ENCODE assay signal across 17 mouse cellular contexts in genomic region chrX:139814018-139814635, GRCm38 (mm10). TPM values are rescaled to one million over a fixed set of nuclear protein-coding genes. Genes with fewer than 3 reads are reported as not detected.
DNase-seq lines count a peak whose midpoint lies in the region; ATAC-seq and TF ChIP-seq lines count a peak whose summit lies in the region.
"Had no signal": no experiment of that assay in that cellular context is flagged by ENCODE, and none has a peak within 500 bp of the region (broad histone marks: within the 10 kb centered on the region; RNA-seq: fewer than 3 reads in every experiment).

No protein-coding gene starts in this region.

- 31% methylated on average over 8 of the region's 8 CpGs for WGBS in liver, embryonic 12.5 days (ENCODE audit: insufficient replicate concordance)

- no peak for TF ChIP-seq CTCF in MEL (IDR thresholded peaks at IDR 0.05 in 2 of 3, conservative IDR thresholded peaks at IDR 0.05 in 1 of 3; ENCODE audit: control insufficient read depth in 1 of 3, insufficient read depth in 1 of 3, low read depth in 2 of 3, low read length in 3 of 3, poor library complexity in 1 of 3, severe bottlenecking in 1 of 3)

- no peaks in the 10 kb centered on the region for H3K27me3 ChIP-seq in MEL (ENCODE audit: control insufficient read depth in 1 of 2, insufficient read depth in 2 of 2, low read length in 2 of 2)
- peaks cover 8% of the 10 kb centered on the region; the same call in 1 of the 2 replicates for H3K27me3 ChIP-seq in liver, embryonic 12.5 days (replicated peaks)
- H3K27me3 ChIP-seq: forebrain, embryonic 13.5 days had no signal

- no peaks in the 10 kb centered on the region for H3K79me2 ChIP-seq in MEL (ENCODE audit: control insufficient read depth, insufficient read depth, low read length, poor library complexity)

- peak overlapping the region; percentile 15 to 22 for H3K4me3 ChIP-seq in MEL (ENCODE audit: control insufficient read depth in 1 of 2, insufficient read depth in 1 of 2, low read depth in 2 of 2, low read length in 2 of 2)
- H3K4me3 ChIP-seq in liver, embryonic 12.5 days: peak overlapping the region; percentile 5; the same call in 1 of the 2 replicates
- H3K4me3 ChIP-seq: forebrain, embryonic 13.5 days; midbrain, embryonic 10.5 days had no signal

- no peak for TF ChIP-seq RAD21 in MEL (IDR thresholded peaks at IDR 0.05; ENCODE audit: low read depth, low read length)

- H3K4me2 ChIP-seq in liver, embryonic 12.5 days: peak overlapping the region; percentile 53
- H3K4me2 ChIP-seq: forebrain, embryonic 13.5 days; heart, embryonic 11.5 days had no signal

- peaks cover 0 to 47% of the 10 kb centered on the region in 2 experiments; a peak in 2 of 4 replicates for H3K36me3 ChIP-seq in MEL (ENCODE audit: control insufficient read depth in 1 of 2, insufficient read depth in 2 of 2, low read length in 2 of 2)
- H3K36me3 ChIP-seq in liver, embryonic 12.5 days: no peaks in the 10 kb centered on the region
- H3K36me3 ChIP-seq: midbrain, embryonic 10.5 days had no signal

- peak; percentile 75 for ATAC-seq in common myeloid progenitor, adult 5-6 weeks (replicated peaks; ENCODE audit: low read depth, poor library complexity, severe bottlenecking)
- peak; percentile 86 for ATAC-seq in liver, embryonic 12.5 days
- ATAC-seq: forebrain, embryonic 13.5 days had no signal

- H3K9me3 ChIP-seq in MEL (replicated peaks; ENCODE audit: insufficient read depth, low read length): no peaks in the 10 kb centered on the region
- H3K9me3 ChIP-seq in liver, embryonic 12.5 days (replicated peaks): no peaks in the 10 kb centered on the region
- H3K9me3 ChIP-seq: forebrain, embryonic 13.5 days; midbrain, embryonic 10.5 days had no signal

- H3K4me1 ChIP-seq in MEL (ENCODE audit: control insufficient read depth in 1 of 2, insufficient read depth in 2 of 2, low read length in 2 of 2): peaks cover 28 to 46% of the 10 kb centered on the region in 2 experiments
- peaks cover 38% of the 10 kb centered on the region for H3K4me1 ChIP-seq in liver, embryonic 12.5 days
- H3K4me1 ChIP-seq: forebrain, embryonic 13.5 days had no signal

- peak; percentile 89 for DNase-seq in MEL (ENCODE audit: low read depth, low spot score)
- peak; percentile 0 to 6 for DNase-seq in natural killer cell, adult 2 months (ENCODE audit: low spot score in 2 of 2)
- DNase-seq in adrenal gland, adult (ENCODE audit: inconsistent age in 2 of 2, low spot score in 1 of 2): no peak
- DNase-seq in right cerebral cortex, postnatal 14 days: no peak
- no peak for DNase-seq in embryo, embryonic 9.5 days (ENCODE audit: extremely low spot score)
- DNase-seq: adrenal gland, postnatal 14 days; heart, postnatal 4 days; kidney, adult 8-10 months; left cerebral cortex, postnatal 4 days had no signal

- peak overlapping the region; percentile 53 for H3K9ac ChIP-seq in MEL (ENCODE audit: control insufficient read depth, low read depth, low read length, poor library complexity, severe bottlenecking)
- H3K9ac ChIP-seq in liver, embryonic 12.5 days: 0 out of 2 replicates have a peak overlapping the region, but pooled peaks have one; percentile 41
- H3K9ac ChIP-seq: forebrain, embryonic 13.5 days had no signal

- TF ChIP-seq EP300 in MEL (IDR thresholded peaks at IDR 0.05; ENCODE audit: low read depth in 1 of 2, low read length in 2 of 2): peak; percentile 100

- peak in 1 of 2 experiments; percentile 47; a peak in 1 of 4 replicates for TF ChIP-seq POLR2A in MEL (IDR thresholded peaks at IDR 0.05; ENCODE audit: control insufficient read depth in 1 of 2, insufficient read depth in 1 of 2, low read depth in 1 of 2, low read length in 2 of 2, poor library complexity in 1 of 2)

- peak overlapping the region; percentile 91 for H3K27ac ChIP-seq in MEL (ENCODE audit: control insufficient read depth, low read depth, low read length)
- H3K27ac ChIP-seq in liver, embryonic 12.5 days: peak overlapping the region; percentile 76
- H3K27ac ChIP-seq: forebrain, embryonic 13.5 days; midbrain, embryonic 10.5 days had no signal

TF ChIP-seq in MEL, 35 proteins besides CTCF, POLR2A, EP300 and RAD21:
- TF ChIP-seq TBP (IDR thresholded peaks at IDR 0.05; ENCODE audit: low read depth, low read length) (peak; percentile 71; the same call in 1 of the 2 replicates), GATA1 (IDR thresholded peaks at IDR 0.05; ENCODE audit: low read depth, low read length) (peak; percentile 100), JUND (IDR thresholded peaks at IDR 0.05; ENCODE audit: low read depth, low read length) (0 out of 2 replicates have a peak, but pooled peaks have one; percentile 31), USF2 (IDR thresholded peaks at IDR 0.05; ENCODE audit: borderline replicate concordance in 1 of 2, insufficient read depth in 1 of 2, low read depth in 1 of 2, low read length in 2 of 2) (no peak), UBTF (IDR thresholded peaks at IDR 0.05; ENCODE audit: borderline replicate concordance, insufficient read depth, low read depth, low read length) (no peak), ZC3H11A (IDR thresholded peaks at IDR 0.05; ENCODE audit: low read depth, low read length) (no peak; the same call in 1 of the 2 replicates), KAT2A (conservative IDR thresholded peaks at IDR 0.05; ENCODE audit: low read depth, low read length) (peak; percentile 25; the same call in 1 of the 2 replicates), HCFC1 (IDR thresholded peaks at IDR 0.05; ENCODE audit: low read depth, low read length) (peak; percentile 50), MYC (IDR thresholded peaks at IDR 0.05; ENCODE audit: low read depth, low read length) (no peak; the same call in 1 of the 2 replicates), ELF1 (IDR thresholded peaks at IDR 0.05; ENCODE audit: low read depth, low read length) (peak; percentile 65), MAX (IDR thresholded peaks at IDR 0.05; ENCODE audit: low read length) (peak; percentile 78), CHD1 (IDR thresholded peaks at IDR 0.05; ENCODE audit: low read depth, low read length) (no peak; the same call in 1 of the 2 replicates), MXI1 (IDR thresholded peaks at IDR 0.05; ENCODE audit: low read depth, low read length) (peak; percentile 76), MEF2A (IDR thresholded peaks at IDR 0.05; ENCODE audit: extremely low read depth, insufficient replicate concordance, low read depth, low read length, poor library complexity, severe bottlenecking) (no peak), NRF1 (IDR thresholded peaks at IDR 0.05; ENCODE audit: insufficient read depth, low read depth, low read length, poor library complexity, severe bottlenecking) (no peak), BHLHE40 (IDR thresholded peaks at IDR 0.05; ENCODE audit: borderline replicate concordance, low read depth, low read length) (peak; percentile 64; the same call in 1 of the 2 replicates), TCF12 (IDR thresholded peaks at IDR 0.05; ENCODE audit: low read depth, low read length) (peak; percentile 98), ZKSCAN1 (IDR thresholded peaks at IDR 0.05; ENCODE audit: low read depth, low read length) (no peak), ZNF384 (IDR thresholded peaks at IDR 0.05; ENCODE audit: low read depth, low read length) (peak; percentile 74; the same call in 1 of the 2 replicates), TAL1 (IDR thresholded peaks at IDR 0.05; ENCODE audit: low read length) (peak; percentile 73), MAZ (IDR thresholded peaks at IDR 0.05; ENCODE audit: low read depth, low read length) (no peak), USF1 (IDR thresholded peaks at IDR 0.05; ENCODE audit: low read depth, low read length) (no peak), GABPA (IDR thresholded peaks at IDR 0.05; ENCODE audit: low read depth, low read length) (no peak), RCOR1 (IDR thresholded peaks at IDR 0.05; ENCODE audit: low read depth, low read length) (peak; percentile 94), SMC3 (IDR thresholded peaks at IDR 0.05; ENCODE audit: low read depth, low read length) (no peak), ZMIZ1 (IDR thresholded peaks at IDR 0.05; ENCODE audit: low read depth, low read length) (peak; percentile 64; the same call in 1 of the 2 replicates), POLR2AphosphoS2 (IDR thresholded peaks at IDR 0.05; ENCODE audit: low read length) (no peak), MAFK (IDR thresholded peaks at IDR 0.05; ENCODE audit: borderline replicate concordance, low read depth, low read length) (peak; percentile 92; the same call in 1 of the 2 replicates), POLR2AphosphoS5 (IDR thresholded peaks at IDR 0.05; ENCODE audit: borderline replicate concordance, low read depth, low read length) (no peak), ETS1 (IDR thresholded peaks at IDR 0.05; ENCODE audit: low read depth, low read length) (peak; percentile 95), SIN3A (IDR thresholded peaks at IDR 0.05; ENCODE audit: low read length) (peak; percentile 93), E2F4 (IDR thresholded peaks at IDR 0.05; ENCODE audit: borderline replicate concordance, low read depth, low read length) (0 out of 2 replicates have a peak, but pooled peaks have one; percentile 34), MYB (IDR thresholded peaks at IDR 0.05; ENCODE audit: low read depth, low read length) (peak; percentile 93), CHD2 (IDR thresholded peaks at IDR 0.05; ENCODE audit: low read length) (peak; percentile 43), NELFE (IDR thresholded peaks at IDR 0.05; ENCODE audit: low read depth, low read length) (0 out of 2 replicates have a peak, but pooled peaks have one; percentile 49)

RNA-seq across cellular contexts. Expression of gene Cldn2, which starts 13.5 kb away (rescaled TPM):
- not detected in 2 replicates for total RNA-seq in MEL (2012; rRNA removed)
- polyA plus RNA-seq in MEL (2012; ENCODE audit: insufficient read depth in 1 of 2, insufficient read length in 2 of 2, low read depth in 1 of 2, low replicate concordance in 2 of 2, missing spikeins in 1 of 2): not detected
- not detected in 2 replicates for total RNA-seq in common myeloid progenitor, adult 5-6 weeks (2017)
- 0.08 and 0.11 TPM in 2 replicates for polyA plus RNA-seq in liver, embryonic 12.5 days (2016; fragmentation: Nextera tagmentation; extraction: Ambion mirVana)
- total RNA-seq: heart, postnatal 4 days had no signal
- polyA plus RNA-seq: heart, embryonic 11.5 days had no signal

RNA-seq across cellular contexts. Expression of gene Ripply1, which starts 32.0 kb away (rescaled TPM):
- total RNA-seq in MEL (2012; rRNA removed): not detected in 2 replicates
- polyA plus RNA-seq in MEL (2012; ENCODE audit: insufficient read depth in 1 of 2, insufficient read length in 2 of 2, low read depth in 1 of 2, low replicate concordance in 2 of 2, missing spikeins in 1 of 2): not detected
- total RNA-seq in common myeloid progenitor, adult 5-6 weeks (2017): not detected in 2 replicates
- polyA plus RNA-seq in liver, embryonic 12.5 days (2016; fragmentation: Nextera tagmentation; extraction: Ambion mirVana): not detected in 2 replicates
- total RNA-seq: adrenal gland, postnatal 14 days; gastrocnemius, adult 8-10 months; heart, postnatal 4 days; layer of hippocampus, adult 18-20 months; left cerebral cortex, postnatal 4 days had no signal
- polyA plus RNA-seq: forebrain, embryonic 13.5 days; heart, embryonic 11.5 days; lung, embryonic 16.5 days had no signal

RNA-seq across cellular contexts. Expression of gene Morc4, which starts 57.4 kb away (rescaled TPM):
- total RNA-seq in MEL (2012; rRNA removed): 4.2 and 4.6 TPM in 2 replicates
- polyA plus RNA-seq in MEL (2012; ENCODE audit: insufficient read depth in 1 of 2, insufficient read length in 2 of 2, low read depth in 1 of 2, low replicate concordance in 2 of 2, missing spikeins in 1 of 2): 100 to 1,000 TPM in 1 of 2 experiments, 10 to 100 TPM in 1; 20.4 to 221 TPM
- total RNA-seq in common myeloid progenitor, adult 5-6 weeks (2017): 3.1 and 3.7 TPM in 2 replicates
- 16.2 and 17.0 TPM in 2 replicates for polyA plus RNA-seq in liver, embryonic 12.5 days (2016; fragmentation: Nextera tagmentation; extraction: Ambion mirVana)

Comparison
In these comparisons a context has a peak if more than half of its experiments do, and no peak if none do; other contexts are left out.
1. DNase-seq: peak in MEL (single experiment) and natural killer cell, adult 2 months (2 of 2); none in adrenal gland, adult (0 of 2), right cerebral cortex, postnatal 14 days (single experiment) and embryo, embryonic 9.5 days (single experiment).